Mouse (Mus musculus) cerebellum, adult 9-11 months (tissue): ENCODE results near the gene Pou2f2.
"Not testable (repeated sequence)": the region's sequence is repeated elsewhere in the genome, so short reads cannot be mapped to it uniquely, and the experiment has no call there.

Source experiments
- DNase-seq: peaks from one replicate; pipeline ENCODE4 v3.0.0; 2022

Pou2f2 gene

GRCm38 (mm10) chr7:25057888-25058287 is 121.6 kb downstream of the Pou2f2 start:
- no peak for DNase-seq

DNA sequence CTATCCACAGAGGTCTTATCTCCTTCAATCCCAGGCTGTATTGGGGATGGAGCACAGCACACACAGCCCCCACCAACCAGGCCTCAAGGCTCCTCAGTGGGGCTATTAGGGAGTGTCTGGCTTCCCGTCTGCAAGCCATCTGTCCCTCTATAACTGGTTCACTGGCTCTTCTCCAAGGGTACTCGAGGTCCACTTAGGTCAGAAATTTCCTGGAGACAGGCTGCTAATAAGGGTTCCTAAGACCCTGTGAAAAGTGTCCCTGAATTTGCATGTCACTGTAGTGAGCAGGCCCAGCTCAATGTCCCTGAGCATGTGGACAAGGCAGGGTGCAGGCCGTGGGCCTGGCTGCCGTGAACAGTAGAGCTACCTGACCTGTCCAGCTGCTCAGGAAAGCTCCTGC is 122.6 kb downstream of the Pou2f2 start:
- DNase-seq, result peak; percentile 64

DNA sequence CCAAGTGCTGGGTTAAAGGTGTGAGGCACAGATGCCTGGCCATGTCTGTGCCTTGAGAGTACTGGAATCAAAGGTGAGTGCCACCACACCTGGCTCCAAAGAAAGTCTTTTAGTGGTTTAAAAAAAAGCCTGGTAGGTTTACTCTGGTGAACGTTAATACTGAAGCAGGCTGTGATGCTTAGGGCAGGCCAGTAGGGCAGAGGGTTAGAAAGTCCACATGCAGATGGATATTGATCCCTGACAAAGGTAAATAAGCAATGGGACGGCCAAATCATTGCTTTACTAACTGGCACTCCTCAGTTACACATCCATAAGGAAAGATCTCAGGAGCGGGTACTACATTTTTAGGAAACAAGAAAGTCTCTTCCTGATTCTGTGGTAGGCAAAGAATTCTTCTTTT is 126.9 kb downstream of the Pou2f2 start:
- no peak for DNase-seq

DNA sequence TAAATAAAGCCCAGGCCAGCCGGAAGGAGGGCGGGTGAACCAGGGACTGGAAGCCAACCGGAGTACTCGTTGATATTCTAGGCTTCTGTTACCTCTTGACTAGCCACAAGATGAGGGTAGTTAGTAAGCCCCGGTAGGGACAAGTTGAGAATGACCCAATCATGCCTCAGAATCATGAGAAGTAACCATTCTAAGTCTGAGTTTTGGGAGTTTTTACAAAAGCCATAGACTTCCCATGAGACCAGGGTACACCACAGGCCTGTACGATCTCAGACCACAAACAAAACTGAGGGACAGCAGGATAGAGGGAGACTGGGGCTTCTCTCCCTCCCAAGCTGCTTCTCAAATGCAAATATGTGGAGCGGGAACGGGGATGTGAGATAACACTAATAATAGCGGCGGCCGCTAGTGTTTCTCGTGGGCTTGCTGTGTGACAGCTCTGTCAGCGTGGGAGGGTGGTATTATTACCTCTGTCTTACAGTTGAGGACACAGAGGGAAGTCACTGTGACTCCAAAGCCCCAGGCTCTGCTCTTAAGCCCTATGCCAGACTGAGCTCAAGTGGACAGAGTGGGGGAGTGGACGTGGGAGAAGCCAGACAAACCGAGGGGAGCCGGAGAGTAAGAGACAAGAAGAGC is 130.1 kb downstream of the Pou2f2 start:
- no peak for DNase-seq

DNA sequence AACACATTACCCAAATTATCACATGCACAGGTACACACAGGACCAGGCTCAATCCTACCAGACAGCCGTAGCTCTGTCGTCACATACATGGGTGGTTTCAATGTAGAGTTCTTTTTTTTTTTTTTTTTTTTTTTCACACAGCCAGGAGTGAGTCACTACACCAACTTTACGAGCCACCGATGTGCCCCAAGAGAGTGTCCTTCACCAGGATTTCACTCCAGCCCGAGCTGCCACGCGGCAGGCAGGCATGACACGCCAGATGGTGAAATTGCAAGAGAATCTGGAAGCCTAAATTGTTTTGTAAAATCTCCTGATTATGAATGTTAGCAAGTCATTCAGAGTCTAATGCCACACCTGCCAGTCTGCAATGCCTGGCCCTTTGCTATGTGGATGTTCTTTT is 132.2 kb downstream of the Pou2f2 start:
- DNase-seq, result no peak

DNA sequence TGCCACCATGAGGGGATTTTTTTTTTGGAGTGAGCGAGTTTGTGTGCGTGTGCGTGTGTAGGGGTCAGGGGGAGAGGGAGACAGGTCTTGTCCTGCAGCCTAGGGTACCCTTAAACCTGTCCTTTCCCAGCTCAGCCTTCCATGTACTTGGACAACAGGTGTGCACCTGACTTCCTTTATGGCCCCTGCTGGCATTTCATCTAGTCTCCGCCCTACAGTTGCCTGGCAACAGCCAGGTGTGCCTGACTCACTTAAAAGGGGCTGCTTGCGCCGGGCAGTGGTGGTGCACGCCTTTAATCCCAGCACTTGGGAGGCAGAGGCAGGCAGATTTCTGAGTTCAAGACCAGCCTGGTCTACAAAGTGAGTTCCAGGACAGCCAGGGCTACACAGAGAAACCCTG is 134.9 kb downstream of the Pou2f2 start:
- not testable (repeated sequence) for DNase-seq

- DNase-seq, result no peak
Observed at GRCm38 (mm10) chr7:25041921-25042320, 137.6 kb downstream of the Pou2f2 start.
